Mouse (Mus musculus) A20 (cell line): ENCODE measurements around the gene Hibch.
"Not testable (repeated sequence)": the region's sequence is repeated elsewhere in the genome, so short reads cannot be mapped to it uniquely, and the experiment has no call there.

Source experiments
- DNase-seq: peaks from one replicate; pipeline ENCODE4 v3.0.0-alpha.2; 2011; ENCODE audit warnings: low read depth, low spot score

Hibch gene

DNA sequence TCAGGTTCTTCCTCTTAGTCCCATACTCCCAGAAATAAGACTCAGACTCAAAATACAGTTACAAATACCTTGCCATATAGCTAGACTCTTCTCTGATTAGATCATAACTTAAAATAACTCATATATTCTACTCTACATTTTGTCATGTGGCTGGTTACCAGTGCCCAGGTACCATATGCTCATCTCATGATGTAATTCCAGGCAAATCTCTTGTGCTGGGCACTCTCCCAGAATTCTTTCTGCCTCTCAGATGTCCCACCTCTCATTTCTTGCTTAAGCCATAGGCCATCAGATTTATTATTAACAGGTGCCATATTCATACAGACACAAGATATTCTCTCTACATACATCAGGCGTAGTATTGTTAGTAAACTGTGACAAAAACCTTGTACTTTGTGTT, 23.1 kb downstream of the Hibch start:
- DNase-seq: no peak

- DNase-seq: no peak
These were observed 39.5 kb downstream of the Hibch start for GRCm38 (mm10) chr1:52884208-52884607.

DNA sequence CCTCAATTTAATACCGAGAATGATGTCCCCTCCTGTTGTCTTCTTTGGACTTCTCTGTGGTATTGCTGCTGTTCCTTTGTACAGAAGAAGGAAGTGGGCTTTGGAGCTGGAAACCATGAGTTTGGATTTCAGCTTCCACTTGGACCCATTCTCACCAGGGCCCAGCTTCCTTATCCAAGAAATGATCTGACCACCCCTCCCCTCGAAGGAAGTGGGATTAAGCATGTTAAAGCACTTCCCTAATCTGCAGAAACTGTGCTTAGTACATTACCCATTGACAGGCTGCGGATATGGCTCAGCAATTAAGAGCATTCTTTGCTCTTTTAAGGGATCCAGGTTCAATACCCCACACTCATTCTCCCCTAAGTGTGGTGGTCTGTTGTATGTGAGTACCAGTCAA, 65.1 kb downstream of the Hibch start:
- no peak for DNase-seq

DNA sequence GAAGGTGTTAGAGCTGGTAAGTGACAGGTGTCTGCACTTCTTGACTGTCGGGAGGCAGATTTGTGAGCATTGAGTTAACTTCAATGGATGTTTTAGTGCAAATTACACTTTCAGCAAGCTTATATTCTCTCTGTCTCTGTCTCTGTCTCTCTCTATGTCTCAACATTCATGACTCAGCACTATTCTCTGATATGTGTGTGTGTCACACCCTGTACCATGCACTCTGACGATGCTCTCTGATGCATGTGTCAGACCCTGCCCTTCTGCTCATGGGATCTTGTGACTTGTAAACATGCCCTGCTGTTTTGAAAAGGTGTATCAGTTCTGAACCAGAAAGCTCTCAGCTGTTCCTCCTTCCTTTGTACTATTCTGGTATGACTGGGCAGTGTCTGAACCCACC, 71.9 kb downstream of the Hibch start:
- no peak for DNase-seq

DNA sequence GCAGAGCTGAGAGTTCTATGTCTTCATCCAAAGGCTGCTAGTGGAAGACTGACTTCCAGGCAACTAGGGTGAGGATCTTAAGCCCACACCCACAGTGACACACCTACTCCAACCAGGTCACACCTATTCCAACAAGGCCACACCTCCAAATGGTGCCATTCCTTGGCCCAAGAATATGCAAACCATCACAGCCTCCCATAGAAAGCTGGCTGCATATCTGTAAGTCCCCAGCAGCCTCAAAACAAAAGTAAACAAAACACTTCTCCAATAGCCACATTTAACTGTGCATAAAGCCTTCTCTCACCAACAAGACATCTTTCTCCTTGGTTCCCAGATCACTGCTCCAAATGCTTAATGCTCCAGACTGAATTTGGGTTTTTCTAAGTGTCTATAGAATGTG, 74.2 kb downstream of the Hibch start:
- DNase-seq: not testable (repeated sequence)

- not testable (repeated sequence) for DNase-seq
These were observed 79.8 kb downstream of the Hibch start for GRCm38 (mm10) chr1:52924482-52924881.

DNA sequence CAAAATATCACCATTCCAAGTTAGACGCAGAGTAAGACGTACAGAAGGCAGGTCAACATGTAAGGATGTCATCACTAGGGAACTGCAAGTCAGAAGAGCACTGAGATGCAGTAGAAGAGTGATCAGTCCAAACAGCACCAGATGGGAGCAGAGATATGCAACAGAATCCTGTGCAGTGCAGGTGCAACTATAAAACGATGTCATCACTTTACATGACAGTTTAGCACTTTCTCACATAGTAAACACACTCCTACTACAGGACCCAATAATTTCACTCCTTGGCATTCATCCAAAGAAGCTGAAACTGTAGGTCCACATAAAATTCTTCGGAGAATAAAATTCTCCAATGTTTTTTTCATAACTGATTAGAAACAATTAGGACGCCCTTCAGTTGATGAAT, 89.8 kb downstream of the Hibch start:
- no peak for DNase-seq

DNA sequence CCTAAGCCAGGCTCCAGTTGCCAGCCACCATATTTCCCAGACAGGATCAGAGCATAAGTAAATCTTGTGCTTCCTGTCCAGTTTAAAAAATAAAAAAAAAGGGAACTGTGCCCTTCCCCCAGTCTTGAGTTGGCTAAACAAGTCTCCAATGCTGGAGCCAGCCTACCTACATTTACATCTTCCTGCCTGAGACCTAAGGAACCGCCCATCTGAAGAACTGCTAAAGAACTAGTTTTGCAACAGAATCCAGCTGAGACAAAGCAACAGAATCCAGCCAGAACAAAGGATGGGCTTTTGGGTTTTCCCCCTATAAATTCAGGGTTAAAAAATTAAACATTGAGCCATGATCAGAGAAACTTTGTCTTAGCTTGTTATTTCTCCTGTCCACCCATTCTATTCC, 94.3 kb downstream of the Hibch start:
- no peak for DNase-seq

- DNase-seq: no peak
These were observed 103.2 kb downstream of the Hibch start for GRCm38 (mm10) chr1:52947895-52948294.

DNA sequence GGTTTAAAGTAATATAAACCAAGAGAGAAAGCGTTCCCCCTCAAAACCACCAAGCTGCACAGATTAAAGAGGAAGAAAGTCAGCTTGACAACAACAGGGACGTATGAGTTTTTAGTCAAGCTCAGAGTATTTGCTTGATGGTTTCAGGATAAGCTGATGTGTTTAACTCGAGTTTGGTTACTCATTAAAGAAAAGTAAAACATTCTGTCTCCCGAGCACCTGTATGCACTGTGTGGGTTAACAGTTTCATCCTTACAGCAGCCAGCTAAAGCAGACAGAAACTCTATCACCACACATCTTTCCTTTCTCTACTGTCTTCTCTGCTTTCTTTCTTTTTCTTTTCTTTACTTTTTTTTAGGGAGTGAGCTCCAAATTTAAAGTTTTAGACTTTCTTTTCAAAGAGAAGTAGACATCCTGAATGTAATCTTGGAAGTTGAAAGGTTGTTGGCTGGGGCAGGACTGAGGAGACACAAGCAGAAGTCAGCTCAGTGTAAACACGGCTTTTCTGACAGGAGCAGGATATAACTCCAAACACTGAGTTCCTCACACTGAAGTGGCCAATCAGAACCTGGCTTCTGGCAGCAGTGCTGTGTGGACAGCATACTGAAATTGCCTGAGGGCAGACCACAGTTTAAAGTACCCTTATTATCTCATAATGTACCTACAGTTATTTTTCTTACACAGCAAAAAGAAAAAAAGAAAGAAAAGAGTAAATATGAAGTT, 106.6 kb downstream of the Hibch start:
- peak; percentile 14 for DNase-seq

GRCm38 (mm10) chr1:52952143-52952542, 107.4 kb downstream of the Hibch start:
- no peak for DNase-seq

DNA sequence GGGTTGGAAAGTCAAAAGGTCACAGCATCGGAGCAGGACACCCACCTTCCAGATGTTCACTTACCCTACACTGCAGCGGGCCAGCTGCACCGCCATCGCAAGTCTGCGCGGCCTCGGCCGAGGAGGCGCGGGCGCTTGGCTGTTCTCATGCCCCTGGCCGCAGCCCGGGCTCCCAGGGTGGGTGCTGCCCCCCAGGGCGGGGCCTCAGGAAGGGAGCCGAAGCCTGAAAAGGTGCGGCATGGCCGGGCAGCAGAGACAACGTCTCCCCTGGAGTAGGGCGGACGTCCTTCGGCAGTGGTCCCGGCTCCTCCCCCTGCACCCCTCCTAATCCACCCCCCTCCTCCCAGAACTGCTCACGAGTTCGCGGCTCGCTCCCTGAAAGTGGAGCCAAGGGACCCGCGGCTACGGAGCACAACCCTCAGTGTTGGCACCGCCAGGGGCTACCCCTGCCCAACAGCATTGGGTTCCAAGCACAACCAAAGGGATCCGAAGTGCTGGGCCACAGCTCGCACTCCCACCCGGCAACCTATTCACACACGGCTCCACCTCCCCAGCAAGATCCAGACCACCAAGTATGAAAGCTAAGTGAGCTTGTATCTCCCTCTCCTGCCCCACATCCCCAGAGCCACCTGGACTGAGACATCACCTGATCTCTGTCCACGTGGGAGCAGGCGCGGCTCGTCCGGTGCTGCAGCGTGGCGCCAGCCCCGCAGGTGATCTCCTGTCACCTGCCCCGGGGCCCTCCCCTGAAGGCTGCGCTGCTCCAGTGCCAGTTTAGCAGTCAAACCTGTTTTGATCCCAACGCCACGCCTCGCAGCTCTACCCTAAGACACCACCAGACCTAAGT, 108.0 kb downstream of the Hibch start:
- DNase-seq: peak; percentile 29

DNA sequence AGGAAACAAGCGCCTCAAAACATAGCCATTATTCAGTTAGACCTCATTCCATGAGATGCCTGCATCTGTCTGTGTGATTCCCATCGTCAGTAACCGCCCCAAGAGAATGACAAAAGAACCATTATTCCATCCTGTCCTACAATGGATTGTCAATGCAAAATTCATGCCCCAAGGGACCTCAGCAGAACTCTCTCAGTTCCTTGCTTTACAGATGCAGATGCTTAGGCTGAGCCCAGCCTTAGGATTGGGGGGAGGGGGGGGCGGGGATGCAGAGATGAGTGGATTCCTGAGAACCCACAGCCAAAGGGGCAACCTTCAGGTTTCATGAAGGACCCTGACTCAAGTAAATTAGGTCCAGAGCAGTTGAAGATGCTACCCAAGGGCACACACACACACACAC, 108.8 kb downstream of the Hibch start:
- no peak for DNase-seq

DNA sequence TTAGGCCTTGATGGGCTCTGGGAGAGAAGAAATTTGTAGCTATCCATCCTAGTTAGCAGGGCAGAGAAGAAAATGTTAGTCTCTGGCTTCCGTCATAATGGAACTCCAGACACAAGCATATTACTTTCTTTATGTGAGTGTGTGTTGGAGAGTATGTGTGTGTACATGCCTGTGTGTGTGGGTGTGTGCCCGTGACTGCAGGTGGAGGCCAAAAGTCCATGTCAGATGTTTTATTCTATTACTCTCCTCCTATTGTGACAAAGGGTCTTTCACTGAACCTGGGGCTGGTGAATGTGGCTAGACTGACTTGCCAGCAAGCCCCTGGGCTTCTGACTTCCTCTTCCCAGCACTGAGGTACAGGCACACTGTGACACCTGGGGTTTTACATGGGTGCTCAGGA, 109.7 kb downstream of the Hibch start:
- peak; percentile 16 for DNase-seq

- peak; percentile 55 for DNase-seq
These were observed 110.4 kb downstream of the Hibch start for GRCm38 (mm10) chr1:52955102-52955501.

GRCm38 (mm10) chr1:52956746-52957145, 112.0 kb downstream of the Hibch start:
- no peak for DNase-seq

DNA sequence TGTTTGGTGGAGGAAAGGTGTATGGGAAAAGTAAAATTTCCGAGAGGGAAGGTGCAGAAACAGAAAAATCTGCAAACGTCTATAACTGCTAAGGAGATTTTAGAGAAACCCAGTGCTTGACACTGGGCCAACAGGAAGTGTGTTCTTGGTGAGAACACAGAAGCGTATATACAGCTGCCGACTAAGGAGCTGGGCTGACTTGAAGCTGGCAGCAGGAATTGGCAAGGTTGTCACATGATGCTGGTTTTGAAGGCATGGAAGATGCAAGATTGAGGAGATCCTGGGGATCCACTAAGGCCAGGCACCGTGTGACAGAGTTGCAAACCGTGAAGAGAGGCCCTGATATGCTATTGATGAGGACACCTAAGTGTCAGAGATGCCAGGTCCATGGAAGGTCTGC, 115.5 kb downstream of the Hibch start:
- no peak for DNase-seq

DNA sequence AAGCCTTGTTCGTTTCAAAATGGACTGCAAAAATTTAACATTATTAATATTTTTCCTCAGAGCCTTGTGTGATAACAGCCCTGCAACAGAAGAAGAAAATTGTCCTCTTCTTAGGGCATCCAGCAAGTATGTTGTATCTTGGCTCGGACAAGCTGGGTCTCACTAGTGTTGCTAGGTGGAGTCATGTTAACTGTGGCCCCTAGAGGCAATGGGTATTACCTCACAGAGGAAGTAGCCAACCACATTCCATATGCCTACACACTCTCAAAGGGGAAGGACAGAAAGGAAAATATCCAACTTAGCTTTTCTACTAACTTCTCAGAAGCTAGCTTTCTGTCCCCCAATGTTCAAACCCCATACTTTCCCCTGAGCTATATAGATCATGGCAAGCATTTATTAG, 118.4 kb downstream of the Hibch start:
- DNase-seq: no peak

DNA sequence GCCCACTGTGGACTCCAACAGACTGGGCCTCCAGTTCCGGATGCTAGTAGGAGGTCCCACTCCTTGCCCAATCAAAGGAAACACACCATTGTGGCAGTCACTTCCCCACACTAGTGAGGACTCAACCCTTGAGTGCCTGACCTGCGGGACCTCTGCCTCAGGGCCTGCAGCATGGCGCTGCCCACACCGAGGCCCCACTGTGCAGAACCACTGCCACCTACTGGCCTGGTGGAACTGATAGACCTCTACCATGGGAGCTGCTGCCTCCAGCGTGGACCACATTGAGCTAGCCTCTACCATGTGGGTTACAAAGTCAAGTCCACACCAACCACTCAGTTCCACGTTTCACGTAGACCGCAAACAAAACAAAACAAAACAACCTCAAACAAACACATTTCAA, 119.9 kb downstream of the Hibch start:
- DNase-seq: peak; percentile 23
